Mouse (Mus musculus): ENCODE data around the gene Erbb3. TPM values are rescaled to one million over a fixed set of nuclear protein-coding genes. Genes with fewer than 3 reads are reported as not detected.
"Not testable (repeated sequence)": the region's sequence is repeated elsewhere in the genome, so short reads cannot be mapped to it uniquely, and the experiment has no call there.

Erbb3 gene
- total and polyA plus RNA-seq, 3 experiments: 0.15 to 2.0 (median 0.49) TPM

GRCm38 (mm10) chr10:128556286-128556685, 33.2 kb downstream of the Erbb3 start:
- ATAC-seq (ENCODE audit: extremely low read depth, insufficient number of reproducible peaks, low FRiP score, poor library complexity, severe bottlenecking) (no peak), DNase-seq (ENCODE audit: low spot score) (no peak)
- H3K27me3 ChIP-seq (ENCODE audit: insufficient read depth, low read length): no peaks in the 10 kb centered on the region
- H3K9me3 ChIP-seq (replicated peaks): no peaks in the 10 kb centered on the region
- peaks cover 9% of the 10 kb centered on the region; the same call in 1 of the 2 replicates for H3K4me1 ChIP-seq (ENCODE audit: insufficient read depth, low read depth, low read length)
- H3K36me3 ChIP-seq (replicated peaks): peaks cover 48% of the 10 kb centered on the region
- H3K4me3 ChIP-seq (ENCODE audit: low read depth, low read length): no peak overlapping the region
- no peak for TF ChIP-seq GATA2 (IDR thresholded peaks at IDR 0.05; ENCODE audit: borderline replicate concordance, low read depth, low read length)
- no peak for TF ChIP-seq TAL1 (conservative IDR thresholded peaks at IDR 0.05; ENCODE audit: low read depth, low read length)
- no peak for TF ChIP-seq POLR2AphosphoS5 (IDR thresholded peaks at IDR 0.05; ENCODE audit: insufficient replicate concordance, low read depth, low read length)
- TF ChIP-seq CTCF (IDR thresholded peaks at IDR 0.05; ENCODE audit: low read depth, low read length): no peak
- no peak for TF ChIP-seq GATA1 (IDR thresholded peaks at IDR 0.05; ENCODE audit: borderline replicate concordance, low read length)

GRCm38 (mm10) chr10:128555567-128555966, 33.9 kb downstream of the Erbb3 start:
- H3K36me3 ChIP-seq (replicated peaks): peaks cover 41% of the 10 kb centered on the region
- not testable (repeated sequence) for DNase-seq (ENCODE audit: low spot score); H3K4me3 ChIP-seq (ENCODE audit: low read depth, low read length); H3K9me3 ChIP-seq (replicated peaks); ATAC-seq (ENCODE audit: extremely low read depth, insufficient number of reproducible peaks, low FRiP score, poor library complexity, severe bottlenecking); H3K27me3 ChIP-seq (ENCODE audit: insufficient read depth, low read length); H3K4me1 ChIP-seq (ENCODE audit: insufficient read depth, low read depth, low read length)

- H3K4me1 ChIP-seq (ENCODE audit: insufficient read depth, low read depth, low read length): peaks cover 28% of the 10 kb centered on the region
- not testable (repeated sequence) for H3K27me3 ChIP-seq (ENCODE audit: insufficient read depth, low read length); H3K4me3 ChIP-seq (ENCODE audit: low read depth, low read length); ATAC-seq (ENCODE audit: extremely low read depth, insufficient number of reproducible peaks, low FRiP score, poor library complexity, severe bottlenecking); DNase-seq (ENCODE audit: low spot score); H3K9me3 ChIP-seq (replicated peaks)
- peaks cover 15% of the 10 kb centered on the region for H3K36me3 ChIP-seq (replicated peaks)
Observed at GRCm38 (mm10) chr10:128550144-128550823, 39.2 kb downstream of the Erbb3 start.

- not testable (repeated sequence) for H3K9me3 ChIP-seq (replicated peaks); DNase-seq (ENCODE audit: low spot score); ATAC-seq (ENCODE audit: extremely low read depth, insufficient number of reproducible peaks, low FRiP score, poor library complexity, severe bottlenecking); H3K27me3 ChIP-seq (ENCODE audit: insufficient read depth, low read length)
- Histone ChIP-seq H3K36me3 (replicated peaks) (peaks cover 22% of the 10 kb centered on the region), H3K4me3 (ENCODE audit: low read depth, low read length) (peak overlapping the region; percentile 53; the same call in 1 of the 2 replicates), H3K4me1 (ENCODE audit: insufficient read depth, low read depth, low read length) (peaks cover 34% of the 10 kb centered on the region)
Observed at GRCm38 (mm10) chr10:128549682-128550057, 39.8 kb downstream of the Erbb3 start.

GRCm38 (mm10) chr10:128548947-128549681, 40.3 kb downstream of the Erbb3 start, which contains the start of gene Rpl41:
Rpl41 (minus strand) TSS chr10:128549305.
- TF ChIP-seq GATA1 (IDR thresholded peaks at IDR 0.05; ENCODE audit: borderline replicate concordance, low read length): no peak
- no peak for TF ChIP-seq CTCF (IDR thresholded peaks at IDR 0.05; ENCODE audit: low read depth, low read length)
- no peak for TF ChIP-seq GATA2 (IDR thresholded peaks at IDR 0.05; ENCODE audit: borderline replicate concordance, low read depth, low read length)
- TF ChIP-seq POLR2AphosphoS5 (IDR thresholded peaks at IDR 0.05; ENCODE audit: insufficient replicate concordance, low read depth, low read length): peak; percentile 97
- DNase-seq (ENCODE audit: low spot score): peak; percentile 77
- peaks cover 39% of the 10 kb centered on the region for H3K4me1 ChIP-seq (ENCODE audit: insufficient read depth, low read depth, low read length)
- H3K27me3 ChIP-seq (ENCODE audit: insufficient read depth, low read length): no peaks in the 10 kb centered on the region
- peak; percentile 78 for ATAC-seq (ENCODE audit: extremely low read depth, insufficient number of reproducible peaks, low FRiP score, poor library complexity, severe bottlenecking)
- peak within 1 kb of the TSS; percentile 82 for H3K4me3 ChIP-seq (ENCODE audit: low read depth, low read length)
- peaks cover 27% of the 10 kb centered on the region for H3K36me3 ChIP-seq (replicated peaks)
- H3K9me3 ChIP-seq (replicated peaks): no peaks in the 10 kb centered on the region

- not testable (repeated sequence) for H3K9me3 ChIP-seq (replicated peaks); ATAC-seq (ENCODE audit: extremely low read depth, insufficient number of reproducible peaks, low FRiP score, poor library complexity, severe bottlenecking); H3K27me3 ChIP-seq (ENCODE audit: insufficient read depth, low read length); DNase-seq (ENCODE audit: low spot score)
- Histone ChIP-seq H3K4me1 (ENCODE audit: insufficient read depth, low read depth, low read length) (peaks cover 47% of the 10 kb centered on the region), H3K4me3 (ENCODE audit: low read depth, low read length) (peak overlapping the region; percentile 82), H3K36me3 (replicated peaks) (peaks cover 36% of the 10 kb centered on the region)
Observed at GRCm38 (mm10) chr10:128548051-128548791, 41.2 kb downstream of the Erbb3 start.
